In genomic region chr6:39334873-39335272, GRCm38 (mm10) we compare ENCODE assay signal across 24 mouse cellular contexts. TPM values are rescaled to one million over a fixed set of nuclear protein-coding genes. Genes with fewer than 3 reads are reported as not detected.
DNase-seq lines count a peak whose midpoint lies in the region; ATAC-seq and TF ChIP-seq lines count a peak whose summit lies in the region.
"Had no signal": no experiment of that assay in that cellular context is flagged by ENCODE, and none has a peak within 500 bp of the region (broad histone marks: within the 10 kb centered on the region; RNA-seq: fewer than 3 reads in every experiment).

No protein-coding gene starts in this region.

- no peak overlapping the region for H3K27ac ChIP-seq in liver, embryonic 14.5 days
- no peak overlapping the region for H3K27ac ChIP-seq in liver, embryonic 12.5 days
- H3K27ac ChIP-seq: hindbrain, embryonic 10.5 days; hindbrain, postnatal 0 days; liver, embryonic 13.5 days had no signal

- TF ChIP-seq EP300 in liver, embryonic 14.5 days (IDR thresholded peaks at IDR 0.05; ENCODE audit: low read depth), result no peak

- 73% methylated on average over 3 of the region's 3 CpGs for WGBS in liver, embryonic 14.5 days (ENCODE audit: insufficient replicate concordance)
- WGBS in liver, embryonic 12.5 days (ENCODE audit: insufficient replicate concordance), result 76% methylated on average over 3 of the region's 3 CpGs

- no peak overlapping the region for H3K9ac ChIP-seq in liver, embryonic 14.5 days (replicated peaks)
- H3K9ac ChIP-seq in liver, embryonic 12.5 days, result no peak overlapping the region
- H3K9ac ChIP-seq: liver, embryonic 13.5 days had no signal

- ATAC-seq in liver, embryonic 14.5 days (ENCODE audit: insufficient read depth), result no peak
- no peak for ATAC-seq in liver, embryonic 12.5 days
- ATAC-seq: forebrain, embryonic 14.5 days; hindbrain, postnatal 0 days had no signal

- H3K27me3 ChIP-seq in liver, embryonic 14.5 days (ENCODE audit: control insufficient read depth, insufficient read depth, low read length), result no peaks in the 10 kb centered on the region
- H3K27me3 ChIP-seq in liver, embryonic 12.5 days (replicated peaks), result no peaks in the 10 kb centered on the region
- H3K27me3 ChIP-seq in splenic B cell, adult 2 months (ENCODE audit: control insufficient read depth, insufficient read depth, low read length, poor library complexity, severe bottlenecking), result no peaks in the 10 kb centered on the region
- H3K27me3 ChIP-seq: liver, embryonic 13.5 days had no signal

- TF ChIP-seq CTCF in liver, embryonic 14.5 days (IDR thresholded peaks at IDR 0.05; ENCODE audit: low read depth), result peak; percentile 16; the same call in 1 of the 2 replicates

- no peaks in the 10 kb centered on the region for H3K36me3 ChIP-seq in liver, embryonic 14.5 days (replicated peaks; ENCODE audit: control insufficient read depth, insufficient read depth, low read depth)
- H3K36me3 ChIP-seq in liver, embryonic 12.5 days, result peaks cover 15% of the 10 kb centered on the region
- H3K36me3 ChIP-seq in splenic B cell, adult 2 months (ENCODE audit: control insufficient read depth, insufficient read depth, low read length, poor library complexity, severe bottlenecking), result no peaks in the 10 kb centered on the region

- DNase-seq in liver, embryonic 14.5 days (ENCODE audit: low read depth in 3 of 3, low spot score in 3 of 3), result no peak
- peak; percentile 41 for DNase-seq in CD4-positive helper T cell, adult 2 months (ENCODE audit: low read depth, low spot score)
- peak; percentile 66 for DNase-seq in R1 (ENCODE audit: low read depth, low spot score)
- peak; percentile 42 for DNase-seq in splenic B cell, adult 2 months (ENCODE audit: low read depth, low spot score)
- DNase-seq in left cerebral cortex, adult 18-20 months (ENCODE audit: low spot score in 2 of 2), result no peak
- DNase-seq in left cerebral cortex, adult 8-10 months (ENCODE audit: low spot score in 2 of 2), result no peak
- DNase-seq: adrenal gland, postnatal 10 days; cerebellum, adult 9-11 months; gastrocnemius, postnatal 36 days; kidney, adult 8-10 months; kidney, postnatal 25 days; layer of hippocampus, adult 9-11 months; liver, embryonic 13.5 days; retina, postnatal 1 day; right cerebral cortex, postnatal 4 days; thymus, postnatal 4 days had no signal

- no peaks in the 10 kb centered on the region for H3K9me3 ChIP-seq in liver, embryonic 14.5 days (ENCODE audit: control insufficient read depth, low read length)
- no peaks in the 10 kb centered on the region for H3K9me3 ChIP-seq in liver, embryonic 12.5 days (replicated peaks)
- H3K9me3 ChIP-seq: hindbrain, embryonic 10.5 days; liver, embryonic 13.5 days had no signal

- no peak overlapping the region for H3K4me2 ChIP-seq in liver, embryonic 14.5 days (ENCODE audit: low read depth)
- no peak overlapping the region for H3K4me2 ChIP-seq in liver, embryonic 12.5 days
- H3K4me2 ChIP-seq: liver, embryonic 13.5 days had no signal

- H3K4me1 ChIP-seq in liver, embryonic 14.5 days (replicated peaks; ENCODE audit: control insufficient read depth in 2 of 2, insufficient read depth in 2 of 2, low read length in 1 of 2), result no peaks in the 10 kb centered on the region
- H3K4me1 ChIP-seq in liver, embryonic 12.5 days, result 0 out of 2 replicates have a peak, but pooled peaks cover 3% of the 10 kb centered on the region
- H3K4me1 ChIP-seq: liver, embryonic 13.5 days had no signal

- H3K4me3 ChIP-seq in liver, embryonic 14.5 days (ENCODE audit: insufficient read depth in 1 of 2, low read depth in 2 of 2, low read length in 2 of 2), result no peak overlapping the region
- no peak overlapping the region for H3K4me3 ChIP-seq in liver, embryonic 12.5 days
- H3K4me3 ChIP-seq: erythroblast, embryonic 14.5 days; hindbrain, embryonic 10.5 days; liver, embryonic 13.5 days; megakaryocyte, embryonic 14.5 days had no signal

RNA-seq across cellular contexts. Expression of gene Slc37a3, which starts 42.6 kb away (rescaled TPM):
- polyA plus RNA-seq in liver, embryonic 14.5 days (2012; rRNA removed), result 3.7 and 3.9 TPM in 2 replicates
- polyA plus RNA-seq in liver, embryonic 14.5 days (2014; fragmentation: Nextera tagmentation; extraction: Ambion mirVana), result 6.0 and 6.3 TPM in 2 replicates
- polyA plus RNA-seq in liver, embryonic 12.5 days (2016; fragmentation: Nextera tagmentation; extraction: Ambion mirVana), result 8.0 and 10.3 TPM in 2 replicates
- total RNA-seq in left cerebral cortex, adult 18-20 months (2021), result 10 to 100 TPM; 65.9 to 71.6 TPM
- total RNA-seq in left cerebral cortex, adult 8-10 months (2022), result 10 to 100 TPM; 56.9 to 64.9 (median 58.8) TPM

RNA-seq across cellular contexts. Expression of gene Rab19, which starts 46.1 kb away (rescaled TPM):
- polyA plus RNA-seq in liver, embryonic 14.5 days (2012; rRNA removed), result 0.04 and 0.17 TPM in 2 replicates
- 0.32 and 0.38 TPM in 2 replicates for polyA plus RNA-seq in liver, embryonic 14.5 days (2014; fragmentation: Nextera tagmentation; extraction: Ambion mirVana)
- 0.11 and 0.27 TPM in 2 replicates for polyA plus RNA-seq in liver, embryonic 12.5 days (2016; fragmentation: Nextera tagmentation; extraction: Ambion mirVana)
- not detected for total RNA-seq in left cerebral cortex, adult 18-20 months (2021)
- under 1 TPM in 3 of 4 experiments, not detected in 1; 0.24 to 0.34 (median 0.33) TPM for total RNA-seq in left cerebral cortex, adult 8-10 months (2022)
- total RNA-seq: gastrocnemius, postnatal 36 days; midbrain, postnatal 0 days had no signal
- polyA plus RNA-seq: cortical plate, adult 2 months; erythroblast, embryonic 14.5 days had no signal

Comparison
In these comparisons a context has a peak if more than half of its experiments do, and no peak if none do; other contexts are left out.
1. DNase-seq: peak in CD4-positive helper T cell, adult 2 months (single experiment), R1 (single experiment) and splenic B cell, adult 2 months (single experiment); none in liver, embryonic 14.5 days (0 of 3), left cerebral cortex, adult 18-20 months (0 of 2) and left cerebral cortex, adult 8-10 months (0 of 2).